Mouse (Mus musculus) lung, postnatal 0 days (tissue): ENCODE measurements around the gene Farp1.

Experiments used
- CTCF ChIP-seq: IDR thresholded peaks from 2 replicates; pipeline ENCODE4 v1.5.1; 2016; ENCODE audit warnings: antibody characterized with exemption, mild to moderate bottlenecking
- EP300 ChIP-seq: IDR thresholded peaks from 2 replicates; pipeline ENCODE4 v1.6.1; 2016; ENCODE audit warnings: antibody characterized with exemption, mild to moderate bottlenecking, control low read depth

DNA sequence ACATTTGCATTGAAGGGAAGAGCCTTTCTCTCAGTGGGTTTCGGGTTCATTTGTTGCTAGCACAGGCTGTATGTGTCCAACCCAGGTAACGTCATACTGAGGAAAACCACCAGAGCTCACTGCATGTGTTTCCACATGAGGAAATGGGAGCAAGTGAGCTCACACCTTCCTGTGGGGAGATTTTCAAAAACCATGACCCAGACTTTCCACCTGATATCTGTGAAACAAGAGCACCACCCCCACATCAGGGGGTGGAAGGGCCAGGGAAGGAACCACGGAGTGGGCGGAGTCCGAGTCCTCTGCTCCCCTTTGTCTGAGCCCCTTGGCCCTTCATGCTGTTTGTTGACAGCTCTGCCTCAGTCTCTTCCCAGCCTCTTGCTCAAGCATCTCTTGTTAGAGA, 67.6 kb downstream of the Farp1 start:
- no peak for TF ChIP-seq CTCF
- TF ChIP-seq EP300 = no peak
